Mouse (Mus musculus) MEL (cell line): ENCODE measurements around the gene Rrad. TPM values are rescaled to one million over a fixed set of nuclear protein-coding genes. Genes with fewer than 3 reads are reported as not detected.

Source experiments
- DNase-seq: peaks from one replicate; pipeline ENCODE4 v3.0.0; 2011; ENCODE audit warnings: low read depth, low spot score
- H3K27ac ChIP-seq: 2 replicates; pipeline ENCODE4 v1.5.1; 2012; ENCODE audit warnings: low read depth, mild to moderate bottlenecking, control low read depth, low read length, moderate library complexity; ENCODE audit not compliant: control insufficient read depth
- H3K27me3 ChIP-seq, 2 experiments: fragments of 150-350 bp in 1 of 2; sonication (generic) in 1 of 2; 2 replicates each; pipeline ENCODE4 v1.6.1; 2012; ENCODE audit warnings: low read length in 2 of 2, mild to moderate bottlenecking in 2 of 2, improper control_type of control experiment in 1 of 2, moderate library complexity in 1 of 2; ENCODE audit not compliant: insufficient read depth in 2 of 2, control insufficient read depth in 1 of 2
- H3K36me3 ChIP-seq, 2 experiments: 2 replicates each; pipeline ENCODE4 v1.6.1; 2012 to 2014; ENCODE audit warnings: low read length in 2 of 2, improper control_type of control experiment in 1 of 2, inconsistent platforms in 1 of 2, mild to moderate bottlenecking in 1 of 2; ENCODE audit not compliant: insufficient read depth in 2 of 2, control insufficient read depth in 1 of 2
- H3K4me1 ChIP-seq, 2 experiments: fragments of 150-350 bp in 1 of 2; sonication (generic) in 1 of 2; 2 replicates each; pipeline ENCODE4 v1.6.1; 2012; ENCODE audit warnings: low read length in 2 of 2, improper control_type of control experiment in 1 of 2, mild to moderate bottlenecking in 1 of 2; ENCODE audit not compliant: insufficient read depth in 2 of 2, control insufficient read depth in 1 of 2
- H3K4me3 ChIP-seq, 2 experiments: fragments of 150-350 bp in 1 of 2; sonication (generic) in 1 of 2; 2 replicates each; pipeline ENCODE4 v1.5.1; 2012; ENCODE audit warnings: low read depth in 2 of 2, low read length in 2 of 2, mild to moderate bottlenecking in 2 of 2, moderate library complexity in 2 of 2, control low read depth in 1 of 2, improper control_type of control experiment in 1 of 2; ENCODE audit not compliant: control insufficient read depth in 1 of 2, insufficient read depth in 1 of 2
- H3K79me2 ChIP-seq: 2 replicates; pipeline ENCODE4 v1.6.1; 2012; ENCODE audit warnings: mild to moderate bottlenecking, low read length, moderate library complexity; ENCODE audit not compliant: control insufficient read depth, poor library complexity, insufficient read depth
- H3K9ac ChIP-seq: 2 replicates; pipeline ENCODE4 v1.6.1; 2012; ENCODE audit warnings: low read depth, mild to moderate bottlenecking, control low read depth, low read length, moderate library complexity; ENCODE audit not compliant: control insufficient read depth, poor library complexity, severe bottlenecking
- H3K9me3 ChIP-seq: fragments of 150-350 bp; sonication (generic); replicated peaks from 2 replicates; pipeline ENCODE4 v1.6.1; 2012; ENCODE audit warnings: mild to moderate bottlenecking, low read length, improper control_type of control experiment, moderate library complexity; ENCODE audit not compliant: insufficient read depth
- CHD2 ChIP-seq: IDR thresholded peaks from 2 replicates; pipeline ENCODE4 v1.6.1; 2011; ENCODE audit warnings: low read length, improper control_type of control experiment
- CTCF ChIP-seq, 3 experiments: IDR thresholded peaks in 2 of 3; conservative IDR thresholded peaks in 1 of 3; 2 replicates each; pipeline ENCODE4 v1.5.1; 2011 to 2012; ENCODE audit warnings: low read length in 3 of 3, low read depth in 2 of 3, mild to moderate bottlenecking in 2 of 3, improper control_type of control experiment in 1 of 3, inconsistent platforms in 1 of 3, mixed read lengths in 1 of 3, moderate library complexity in 1 of 3; ENCODE audit not compliant: control insufficient read depth in 1 of 3, insufficient read depth in 1 of 3, poor library complexity in 1 of 3, severe bottlenecking in 1 of 3
- ELF1 ChIP-seq: IDR thresholded peaks from 2 replicates; pipeline ENCODE4 v1.6.1; 2014; ENCODE audit warnings: low read depth, mild to moderate bottlenecking, inconsistent platforms, low read length, improper control_type of control experiment, moderate library complexity
- EP300 ChIP-seq, 2 experiments: IDR thresholded peaks; 2 replicates each; pipeline ENCODE4 v1.6.1; 2011; ENCODE audit warnings: improper control_type of control experiment in 2 of 2, low read length in 2 of 2, low read depth in 1 of 2, mild to moderate bottlenecking in 1 of 2
- GABPA ChIP-seq: IDR thresholded peaks from 2 replicates; pipeline ENCODE4 v1.6.1; 2012; ENCODE audit warnings: low read depth, mild to moderate bottlenecking, inconsistent platforms, low read length, improper control_type of control experiment, moderate library complexity
- GATA1 ChIP-seq: IDR thresholded peaks from 2 replicates; pipeline ENCODE4 v1.6.1; 2011; ENCODE audit warnings: low read depth, low read length, improper control_type of control experiment
- JUND ChIP-seq: IDR thresholded peaks from 2 replicates; pipeline ENCODE4 v1.6.1; 2011; ENCODE audit warnings: low read depth, mild to moderate bottlenecking, improper control_type of control experiment, low read length
- KAT2A ChIP-seq: conservative IDR thresholded peaks from 2 replicates; pipeline ENCODE4 v1.6.1; 2012; ENCODE audit warnings: low read depth, low read length, improper control_type of control experiment, inconsistent platforms
- MAZ ChIP-seq: IDR thresholded peaks from 2 replicates; pipeline ENCODE4 v1.6.1; 2012; ENCODE audit warnings: low read depth, mild to moderate bottlenecking, inconsistent platforms, low read length, improper control_type of control experiment
- MEF2A ChIP-seq: IDR thresholded peaks from 2 replicates; pipeline ENCODE4 v1.6.1; 2014; ENCODE audit warnings: low read depth, mild to moderate bottlenecking, inconsistent platforms, low read length, improper control_type of control experiment; ENCODE audit not compliant: poor library complexity, insufficient replicate concordance, severe bottlenecking; ENCODE audit errors: extremely low read depth
- POLR2A ChIP-seq, 2 experiments: IDR thresholded peaks; 2 replicates each; pipeline ENCODE4 v1.6.1; 2011 to 2012; ENCODE audit warnings: low read length in 2 of 2, mild to moderate bottlenecking in 2 of 2, control low read depth in 1 of 2, improper control_type of control experiment in 1 of 2, low read depth in 1 of 2, moderate library complexity in 1 of 2; ENCODE audit not compliant: control insufficient read depth in 1 of 2, insufficient read depth in 1 of 2, poor library complexity in 1 of 2
- POLR2AphosphoS2 ChIP-seq: IDR thresholded peaks from 2 replicates; pipeline ENCODE4 v1.6.1; 2011; ENCODE audit warnings: low read length, improper control_type of control experiment
- RAD21 ChIP-seq: IDR thresholded peaks from 2 replicates; pipeline ENCODE4 v1.6.1; 2011; ENCODE audit warnings: mild to moderate bottlenecking, low read depth, low read length, improper control_type of control experiment
- SIN3A ChIP-seq: IDR thresholded peaks from 2 replicates; pipeline ENCODE4 v1.6.1; 2012; ENCODE audit warnings: low read length, improper control_type of control experiment, inconsistent platforms
- SMC3 ChIP-seq: IDR thresholded peaks from 2 replicates; pipeline ENCODE4 v1.6.1; 2011; ENCODE audit warnings: low read depth, low read length, improper control_type of control experiment
- TAL1 ChIP-seq: IDR thresholded peaks from 2 replicates; pipeline ENCODE4 v1.6.1; 2012; ENCODE audit warnings: mild to moderate bottlenecking, inconsistent platforms, low read length, moderate library complexity, mixed read lengths
- TBP ChIP-seq: IDR thresholded peaks from 2 replicates; pipeline ENCODE4 v1.8.0; 2011; ENCODE audit warnings: low read depth, low read length, improper control_type of control experiment
- UBTF ChIP-seq: IDR thresholded peaks from 2 replicates; pipeline ENCODE4 v1.6.1; 2012; ENCODE audit warnings: low read depth, mild to moderate bottlenecking, inconsistent platforms, low read length, improper control_type of control experiment, moderate library complexity, borderline replicate concordance; ENCODE audit not compliant: insufficient read depth
- USF2 ChIP-seq, 2 experiments: IDR thresholded peaks; 2 replicates each; pipeline ENCODE4 v1.6.1; 2011 to 2012; ENCODE audit warnings: improper control_type of control experiment in 2 of 2, low read length in 2 of 2, borderline replicate concordance in 1 of 2, inconsistent platforms in 1 of 2, low read depth in 1 of 2, mild to moderate bottlenecking in 1 of 2; ENCODE audit not compliant: insufficient read depth in 1 of 2
- ZC3H11A ChIP-seq: IDR thresholded peaks from 2 replicates; pipeline ENCODE4 v1.6.1; 2012; ENCODE audit warnings: low read depth, mild to moderate bottlenecking, inconsistent platforms, low read length, improper control_type of control experiment
- ZKSCAN1 ChIP-seq: IDR thresholded peaks from 2 replicates; pipeline ENCODE4 v1.6.1; 2012; ENCODE audit warnings: low read depth, mild to moderate bottlenecking, inconsistent platforms, low read length, improper control_type of control experiment, moderate library complexity
- polyA plus RNA-seq, 2 experiments: library from polyadenylated mRNA; stranded (reverse) in 1 of 2; unstranded in 1 of 2; fragments of >175 nt in 1 of 2; fragments of >200 nt in 1 of 2; gene quantifications; 2 replicates each; pipeline versions ENCODE4 v1.2.1 to v1.2.4; 2012; ENCODE audit warnings: low replicate concordance in 2 of 2, low read depth in 1 of 2; ENCODE audit not compliant: insufficient read length in 2 of 2, insufficient read depth in 1 of 2, missing spikeins in 1 of 2
- total RNA-seq: library from RNA; depleted of rRNA; stranded (reverse); fragments of 300-350 nt; gene quantifications from 2 replicates; pipeline ENCODE4 v1.2.3, GENCODE M21; 2012

Gene Rrad
- total and polyA plus RNA-seq, 3 experiments: 8.9 to 9.4 TPM; not detected in 1

DNA sequence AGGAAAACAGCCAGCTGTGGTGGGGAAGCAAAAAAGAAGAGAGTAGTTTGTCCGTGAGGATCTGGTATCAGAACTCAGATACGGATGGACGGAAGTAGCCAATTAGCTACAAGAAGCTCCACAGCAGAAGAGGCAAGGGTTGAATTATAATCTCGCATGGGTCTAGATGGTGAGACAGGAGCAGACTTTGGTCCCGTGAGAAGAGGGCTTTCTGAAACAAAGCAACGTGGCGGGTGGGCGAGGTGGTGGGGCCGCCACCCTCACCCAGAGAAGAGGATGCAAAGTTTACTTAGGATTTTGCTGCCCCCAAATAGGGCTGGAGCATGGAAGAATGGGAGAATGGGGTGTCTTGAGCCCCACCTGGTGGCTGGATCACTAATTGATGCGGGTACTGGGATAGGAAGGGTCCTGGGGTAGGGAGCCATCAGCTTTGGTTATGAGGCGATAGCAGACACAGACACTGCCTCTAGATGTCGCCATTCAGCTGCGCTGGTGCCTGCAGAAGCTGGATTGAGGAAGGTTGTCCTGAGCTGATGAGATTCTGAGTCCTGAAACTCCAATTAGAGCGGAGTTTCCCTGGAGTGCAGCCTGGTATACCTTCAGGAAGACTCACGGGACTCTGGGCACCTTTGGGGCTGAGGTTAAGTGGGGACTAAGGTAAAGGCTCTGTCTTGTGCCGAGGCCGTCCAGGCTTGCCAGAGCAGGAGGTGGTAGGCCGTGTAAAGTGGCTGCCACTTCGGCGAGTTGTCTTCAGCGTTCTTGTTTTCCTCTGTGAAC is 28.5 kb downstream of the Rrad start:
- Histone ChIP-seq H3K36me3 (no peaks in the 10 kb centered on the region), H3K27me3 (no peaks in the 10 kb centered on the region), H3K4me1 (no peaks in the 10 kb centered on the region), H3K9me3 (no peaks in the 10 kb centered on the region), H3K4me3 (no peak overlapping the region), H3K9ac (no peak overlapping the region), H3K27ac (no peak overlapping the region), H3K79me2 (no peaks in the 10 kb centered on the region; the same call in 1 of the 2 replicates)
- peak; percentile 90 for DNase-seq
- TF ChIP-seq SMC3: peak; percentile 82
- TF ChIP-seq CTCF (IDR thresholded peaks at IDR 0.05 in 2 of 3, conservative IDR thresholded peaks at IDR 0.05 in 1 of 3; ENCODE audit: control insufficient read depth in 1 of 3, insufficient read depth in 1 of 3, low read depth in 2 of 3, low read length in 3 of 3, poor library complexity in 1 of 3, severe bottlenecking in 1 of 3): peak; percentile 90 to 98 (median 96)
- peak; percentile 93 for TF ChIP-seq RAD21
- TF ChIP-seq GATA1: no peak
- peak; percentile 75 for TF ChIP-seq ZC3H11A
- TF ChIP-seq CHD2: no peak
- TF ChIP-seq SIN3A: peak; percentile 23; the same call in 1 of the 2 replicates
- 0 out of 2 replicates have a peak, but pooled peaks have one; percentile 24 for TF ChIP-seq TBP

DNA sequence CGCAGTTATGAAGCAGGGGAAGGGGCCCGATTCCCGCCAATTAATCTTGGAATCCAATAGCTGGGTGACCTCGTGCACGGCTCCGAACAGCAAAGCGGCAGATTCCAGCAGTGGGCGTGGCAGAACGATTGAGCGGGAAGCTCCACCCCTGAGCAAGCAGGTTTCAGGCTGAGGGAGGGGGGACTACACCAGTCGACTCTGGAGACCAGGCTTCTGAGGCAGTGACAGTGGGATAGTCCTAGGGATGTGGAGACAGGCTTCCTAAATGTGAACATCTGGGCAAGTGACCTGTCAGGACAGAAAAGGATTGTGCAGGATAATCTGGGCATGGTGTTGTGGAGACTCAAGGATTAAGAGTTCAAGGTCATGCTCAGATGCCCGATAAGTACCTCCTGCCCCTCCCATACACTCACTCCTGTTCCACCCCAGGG is 29.2 kb downstream of the Rrad start:
- H3K4me3 ChIP-seq: no peak overlapping the region
- H3K9ac ChIP-seq: no peak overlapping the region
- H3K4me1 ChIP-seq: no peaks in the 10 kb centered on the region
- H3K79me2 ChIP-seq: peaks cover 3% of the 10 kb centered on the region; the same call in 1 of the 2 replicates
- no peak overlapping the region for H3K27ac ChIP-seq
- DNase-seq: no peak
- peaks cover 0 to under 1% of the 10 kb centered on the region in 2 experiments; a peak in 2 of 4 replicates for H3K36me3 ChIP-seq
- TF ChIP-seq USF2 (IDR thresholded peaks at IDR 0.05; ENCODE audit: borderline replicate concordance in 1 of 2, insufficient read depth in 1 of 2, low read depth in 1 of 2, low read length in 2 of 2) (no peak), MAZ (no peak), ZKSCAN1 (no peak)
- no peaks in the 10 kb centered on the region for H3K27me3 ChIP-seq
- H3K9me3 ChIP-seq: no peaks in the 10 kb centered on the region

DNA sequence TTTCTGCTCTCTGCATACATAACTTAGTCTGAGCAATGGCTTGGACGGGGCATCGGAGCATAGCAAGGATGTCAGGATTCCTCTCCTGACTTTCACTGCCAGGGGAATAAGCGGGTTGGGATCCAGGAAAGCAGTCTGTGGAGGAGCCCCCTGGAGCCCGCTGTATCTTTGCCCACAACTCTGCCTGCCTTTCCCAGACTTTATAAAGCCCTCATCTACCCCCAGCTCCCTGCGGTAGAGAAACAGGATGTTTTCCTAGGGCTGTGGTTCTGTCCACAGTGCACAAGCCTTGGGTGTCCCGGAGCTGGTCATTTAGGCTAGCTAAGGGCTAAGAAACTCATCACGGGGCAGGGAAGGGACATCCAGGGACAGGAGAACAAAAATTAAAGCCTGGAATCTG is 29.7 kb downstream of the Rrad start:
- TF ChIP-seq TAL1: no peak
- no peak for TF ChIP-seq KAT2A
- TF ChIP-seq ZKSCAN1: no peak
- no peak for TF ChIP-seq MEF2A
- TF ChIP-seq ELF1: no peak
- TF ChIP-seq SMC3: no peak
- TF ChIP-seq SIN3A: no peak
- no peak for TF ChIP-seq UBTF
- TF ChIP-seq RAD21: no peak
- no peak for TF ChIP-seq POLR2AphosphoS2
- no peak for TF ChIP-seq CHD2
- TF ChIP-seq POLR2A (IDR thresholded peaks at IDR 0.05; ENCODE audit: control insufficient read depth in 1 of 2, insufficient read depth in 1 of 2, low read depth in 1 of 2, low read length in 2 of 2, poor library complexity in 1 of 2): no peak
- TF ChIP-seq GABPA: no peak
- no peak for TF ChIP-seq EP300 (IDR thresholded peaks at IDR 0.05; ENCODE audit: low read depth in 1 of 2, low read length in 2 of 2)
- no peak for TF ChIP-seq CTCF (IDR thresholded peaks at IDR 0.05 in 2 of 3, conservative IDR thresholded peaks at IDR 0.05 in 1 of 3; ENCODE audit: control insufficient read depth in 1 of 3, insufficient read depth in 1 of 3, low read depth in 2 of 3, low read length in 3 of 3, poor library complexity in 1 of 3, severe bottlenecking in 1 of 3)
- TF ChIP-seq JUND: no peak
- H3K36me3 ChIP-seq: peaks cover 0 to 6% of the 10 kb centered on the region in 2 experiments; a peak in 2 of 4 replicates
- peaks cover 0 to 5% of the 10 kb centered on the region in 2 experiments; a peak in 2 of 4 replicates for H3K4me1 ChIP-seq
- H3K79me2 ChIP-seq: peaks cover 3% of the 10 kb centered on the region
- no peak overlapping the region for H3K27ac ChIP-seq
- H3K4me3 ChIP-seq: no peak overlapping the region
- no peak for DNase-seq
- H3K9ac ChIP-seq: no peak overlapping the region
- H3K27me3 ChIP-seq: no peaks in the 10 kb centered on the region
- H3K9me3 ChIP-seq: no peaks in the 10 kb centered on the region
